Mouse (Mus musculus) hindbrain, embryonic 13.5 days (tissue): Measurements from ENCODE around the gene Slc6a9. TPM values are rescaled to one million over a fixed set of nuclear protein-coding genes. Genes with fewer than 3 reads are reported as not detected.

Experiments
- ATAC-seq: fragments of 200-750 bp; cut with Nextera tagmentation; 2 replicates; pipeline ENCODE4 v1.8.0; 2017; ENCODE audit warnings: moderate TSS enrichment; ENCODE audit not compliant: low FRiP score
- H3K27ac ChIP-seq: fragments of 300-500 bp; sonication (generic); 2 replicates; pipeline ENCODE4 v1.5.1; 2015; ENCODE audit warnings: inconsistent platforms, mild to moderate bottlenecking, moderate library complexity
- H3K27me3 ChIP-seq: fragments of 300-500 bp; sonication (generic); 2 replicates; pipeline ENCODE4 v1.6.1; 2015; ENCODE audit warnings: mild to moderate bottlenecking, inconsistent platforms
- H3K36me3 ChIP-seq: fragments of 300-500 bp; sonication (generic); 2 replicates; pipeline ENCODE4 v1.6.1; 2015; ENCODE audit warnings: mild to moderate bottlenecking, inconsistent platforms
- H3K4me1 ChIP-seq: fragments of 300-500 bp; sonication (generic); replicated peaks from 2 replicates; pipeline ENCODE4 v1.6.1; 2015; ENCODE audit warnings: inconsistent platforms
- H3K4me2 ChIP-seq: fragments of 300-500 bp; sonication (generic); 2 replicates; pipeline ENCODE4 v1.6.1; 2015; ENCODE audit warnings: inconsistent platforms, mild to moderate bottlenecking, moderate library complexity
- H3K4me3 ChIP-seq: fragments of 300-500 bp; sonication (generic); 2 replicates; pipeline ENCODE4 v1.5.1; 2015; ENCODE audit warnings: mild to moderate bottlenecking, inconsistent platforms
- H3K9ac ChIP-seq: fragments of 300-500 bp; sonication (generic); 2 replicates; pipeline ENCODE4 v1.6.1; 2015; ENCODE audit warnings: mild to moderate bottlenecking, inconsistent platforms
- H3K9me3 ChIP-seq: fragments of 300-500 bp; sonication (generic); 2 replicates; pipeline ENCODE4 v1.6.1; 2016; ENCODE audit warnings: inconsistent platforms
- WGBS: fragments of 180-500 bp; shearing (Covaris S2); methylation state at CpG from one replicate; pipeline ENCODE4 v1.1.7; 2015; 5-methylcytosine and 5-hydroxymethylcytosine counted together
- polyA plus RNA-seq: library from polyadenylated mRNA; unstranded; fragments of >200 nt; fragmentation: Nextera tagmentation; extraction: Ambion mirVana; gene quantifications from 2 replicates; pipeline ENCODE4 v1.2.1, GENCODE M21; 2015

The Slc6a9 gene
- polyA plus RNA-seq, 1 experiment from 2014 or later = 27.7 TPM

- ATAC-seq = no peak
- 0 out of 2 replicates have a peak overlapping the region, but pooled peaks have one; percentile 92 for H3K4me3 ChIP-seq
- H3K27me3 ChIP-seq = no peaks in the 10 kb centered on the region
- peaks cover 11% of the 10 kb centered on the region for H3K36me3 ChIP-seq
- H3K9ac ChIP-seq = no peak overlapping the region
- H3K4me2 ChIP-seq = peak overlapping the region; percentile 100; the same call in 1 of the 2 replicates
- no peak overlapping the region for H3K27ac ChIP-seq
- peaks cover 37% of the 10 kb centered on the region for H3K4me1 ChIP-seq
- H3K9me3 ChIP-seq = no peaks in the 10 kb centered on the region
- WGBS = 86% methylated on average over 5 of the region's 5 CpGs
Measured at GRCm38 (mm10) chr4:117916386-117916785, 82.1 kb downstream of the Slc6a9 start.

GRCm38 (mm10) chr4:117917402-117917801 lies 83.1 kb downstream of the Slc6a9 start:
- ATAC-seq = no peak
- WGBS = 91% methylated on average over 4 of the region's 4 CpGs
- Histone ChIP-seq H3K4me2 (no peak overlapping the region), H3K4me3 (no peak overlapping the region), H3K9me3 (no peaks in the 10 kb centered on the region), H3K4me1 (peaks cover 27% of the 10 kb centered on the region), H3K36me3 (peaks cover under 1% of the 10 kb centered on the region; the same call in 1 of the 2 replicates), H3K9ac (no peak overlapping the region), H3K27ac (no peak overlapping the region), H3K27me3 (peaks cover 1% of the 10 kb centered on the region; the same call in 1 of the 2 replicates)

- H3K4me3 ChIP-seq = no peak overlapping the region
- 94% methylated on average over 4 of the region's 4 CpGs for WGBS
- H3K9ac ChIP-seq = no peak overlapping the region
- no peak overlapping the region for H3K27ac ChIP-seq
- no peaks in the 10 kb centered on the region for H3K9me3 ChIP-seq
- peaks cover 2% of the 10 kb centered on the region; the same call in 1 of the 2 replicates for H3K27me3 ChIP-seq
- no peak for ATAC-seq
- peaks cover 22% of the 10 kb centered on the region for H3K4me1 ChIP-seq
- H3K4me2 ChIP-seq = no peak overlapping the region
- no peaks in the 10 kb centered on the region for H3K36me3 ChIP-seq
Measured at GRCm38 (mm10) chr4:117917847-117918246, 83.5 kb downstream of the Slc6a9 start.

- Histone ChIP-seq H3K4me3 (no peak overlapping the region), H3K27me3 (peaks cover 5% of the 10 kb centered on the region; the same call in 1 of the 2 replicates), H3K4me1 (peaks cover 18% of the 10 kb centered on the region), H3K4me2 (no peak overlapping the region), H3K36me3 (no peaks in the 10 kb centered on the region), H3K9ac (no peak overlapping the region), H3K27ac (no peak overlapping the region), H3K9me3 (no peaks in the 10 kb centered on the region)
- 76% methylated on average over 3 of the region's 3 CpGs for WGBS
- ATAC-seq = no peak
Measured at GRCm38 (mm10) chr4:117918261-117918660, 84.0 kb downstream of the Slc6a9 start.

- no peaks in the 10 kb centered on the region for H3K9me3 ChIP-seq
- no peak overlapping the region for H3K9ac ChIP-seq
- peaks cover 13% of the 10 kb centered on the region for H3K4me1 ChIP-seq
- ATAC-seq = no peak
- H3K4me3 ChIP-seq = no peak overlapping the region
- no peaks in the 10 kb centered on the region for H3K36me3 ChIP-seq
- no peak overlapping the region for H3K27ac ChIP-seq
- peaks cover 10% of the 10 kb centered on the region; the same call in 1 of the 2 replicates for H3K27me3 ChIP-seq
- no peak overlapping the region for H3K4me2 ChIP-seq
- 93% methylated on average over 5 of the region's 5 CpGs for WGBS
Measured at GRCm38 (mm10) chr4:117918762-117919161, 84.5 kb downstream of the Slc6a9 start.

- Histone ChIP-seq H3K27me3 (peaks cover 33% of the 10 kb centered on the region), H3K9me3 (no peaks in the 10 kb centered on the region), H3K4me3 (no peak overlapping the region), H3K27ac (no peak overlapping the region), H3K4me2 (no peak overlapping the region), H3K36me3 (no peaks in the 10 kb centered on the region), H3K4me1 (peaks cover 2% of the 10 kb centered on the region), H3K9ac (no peak overlapping the region)
- WGBS = 94% methylated on average over 2 of the region's 2 CpGs
- ATAC-seq = no peak
Measured at GRCm38 (mm10) chr4:117921358-117921757, 87.1 kb downstream of the Slc6a9 start.

GRCm38 (mm10) chr4:117923450-117923849 lies 89.1 kb downstream of the Slc6a9 start:
- Histone ChIP-seq H3K4me1 (peaks cover 21% of the 10 kb centered on the region), H3K27me3 (peaks cover 54% of the 10 kb centered on the region), H3K36me3 (no peaks in the 10 kb centered on the region), H3K4me3 (no peak overlapping the region), H3K9me3 (no peaks in the 10 kb centered on the region), H3K4me2 (no peak overlapping the region), H3K27ac (no peak overlapping the region), H3K9ac (no peak overlapping the region)
- WGBS = 69% methylated on average over 2 of the region's 2 CpGs
- no peak for ATAC-seq

Other genes starting within 250 kb of the Slc6a9 start
- gene Dmap1, start 152.2 kb upstream of the Slc6a9 start, polyA plus RNA-seq = 74.9 and 76.6 TPM in 2 replicates
- gene Gm12845, start 110.1 kb upstream of the Slc6a9 start, polyA plus RNA-seq = not detected in 2 replicates
- gene Klf17, start 68.9 kb upstream of the Slc6a9 start, polyA plus RNA-seq = 0.12 TPM in 1 of 2 replicates, not detected in the other
- 1.6 and 2.8 TPM in 2 replicates for gene Ccdc24, start 38.1 kb downstream of the Slc6a9 start, polyA plus RNA-seq
- gene B4galt2, start 49.0 kb downstream of the Slc6a9 start, polyA plus RNA-seq = 45.2 and 45.4 TPM in 2 replicates
- gene Atp6v0b, start 52.8 kb downstream of the Slc6a9 start, polyA plus RNA-seq = 485 and 492 TPM in 2 replicates
- 24.0 and 24.8 TPM in 2 replicates for gene Dph2, start 57.5 kb downstream of the Slc6a9 start, polyA plus RNA-seq
- gene Ipo13, start 80.5 kb downstream of the Slc6a9 start, polyA plus RNA-seq = 64.4 and 74.5 TPM in 2 replicates
- 0.78 and 0.84 TPM in 2 replicates for gene Artn, start 95.3 kb downstream of the Slc6a9 start, polyA plus RNA-seq